Mouse (Mus musculus) right cerebral cortex, postnatal 10 days (tissue): ENCODE measurements at regions not wholly inside any gene's neighbourhood (a gene's known extent, or its start where the extent isn't known, plus 50 kb on each side); places are given as distances from the start of the nearest gene placed in this dataset.

ENCODE experiments used
- DNase-seq, 2 experiments: peaks; one replicate each; pipeline ENCODE4 v3.0.0; 2021; ENCODE audit warnings: low spot score in 2 of 2

DNA sequence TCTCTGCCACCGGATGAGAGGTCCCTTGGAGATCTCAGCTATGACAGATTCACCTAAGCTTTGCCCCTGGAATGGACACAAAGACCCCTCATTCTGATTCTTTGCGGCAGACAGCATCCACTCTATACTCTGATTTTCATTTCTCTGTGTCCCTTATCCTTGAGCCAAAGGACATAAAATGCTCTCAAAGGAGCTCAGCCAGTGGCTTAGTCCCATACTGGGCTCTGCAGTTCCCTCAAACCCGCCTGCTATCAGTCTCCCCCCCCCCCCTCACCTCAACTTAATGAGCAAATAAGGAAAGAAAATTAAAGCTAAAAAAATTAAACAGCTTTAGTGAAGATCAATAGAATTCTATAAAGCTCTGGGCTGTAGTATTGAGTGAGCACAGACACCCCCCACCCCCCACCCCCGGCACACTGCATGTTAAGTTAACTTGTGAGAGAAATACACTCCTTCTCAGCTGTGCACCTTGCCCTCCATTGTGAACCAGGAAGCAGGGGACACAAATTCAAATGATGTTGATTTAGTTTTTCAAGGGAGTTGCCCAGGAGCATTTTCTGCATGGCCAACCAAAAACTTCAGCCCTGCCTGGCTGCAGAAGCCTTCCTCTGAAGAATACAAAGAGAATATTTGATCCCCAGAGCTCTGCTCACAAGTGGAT, 452.9 kb downstream of the Bnc2 start:
- DNase-seq, result no peak

DNA sequence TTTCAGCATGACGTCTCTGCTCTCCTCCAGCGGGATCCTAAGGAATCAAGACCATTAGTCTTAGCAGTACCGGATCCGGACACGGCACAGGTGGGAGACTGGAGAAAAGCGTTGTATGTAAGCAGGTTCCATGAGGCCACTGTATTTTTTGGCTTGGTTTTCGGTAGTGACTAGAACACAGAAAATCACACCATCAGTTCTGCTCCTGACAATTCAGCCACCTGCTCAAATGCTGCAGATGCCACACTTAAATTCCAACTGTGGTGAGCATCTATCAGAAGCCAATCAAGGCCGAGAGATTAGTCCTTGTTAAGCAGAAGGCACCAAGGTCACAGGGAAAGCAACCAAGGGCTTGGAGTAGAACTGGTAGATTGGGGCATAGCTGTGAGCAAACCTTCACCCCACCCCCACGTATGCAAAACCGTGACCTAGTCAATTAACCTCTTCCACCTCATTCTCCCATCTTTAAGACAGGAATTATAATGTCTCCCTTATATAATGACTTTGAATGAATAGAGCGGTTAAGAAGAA, 452.2 kb downstream of the Bnc2 start:
- no peak for DNase-seq

- DNase-seq, result no peak
These were observed 450.5 kb downstream of the Bnc2 start for GRCm38 (mm10) chr4:84224556-84224955.
